Mouse (Mus musculus) stomach, postnatal 0 days (tissue): Measurements from ENCODE around the gene Arhgap9.
"Not testable (repeated sequence)": the region's sequence is repeated elsewhere in the genome, so short reads cannot be mapped to it uniquely, and the experiment has no call there.

ENCODE experiments used
- CTCF ChIP-seq: IDR thresholded peaks from 2 replicates; pipeline ENCODE4 v1.5.1; 2016; ENCODE audit warnings: antibody characterized with exemption, low read depth, mild to moderate bottlenecking, moderate library complexity
- EP300 ChIP-seq: optimal IDR thresholded peaks from 2 replicates; pipeline ENCODE3; 2016; ENCODE audit warnings: antibody characterized with exemption

- TF ChIP-seq CTCF, EP300: not testable (repeated sequence)
Measured at GRCm38 (mm10) chr10:127313516-127313915, 8.2 kb upstream of the Arhgap9 start.
